Mouse (Mus musculus) adrenal gland, postnatal 14 days (tissue): Measurements from ENCODE around the gene Ccsap. TPM values are rescaled to one million over a fixed set of nuclear protein-coding genes. Genes with fewer than 3 reads are reported as not detected.
A peak's percentile ranks its signal among the peaks of the same experiment; 100 is the strongest.
"Not testable (repeated sequence)": the region's sequence is repeated elsewhere in the genome, so short reads cannot be mapped to it uniquely, and the experiment has no call there.

Experiments
- DNase-seq: peaks from one replicate; pipeline ENCODE4 v3.0.0; 2021; ENCODE audit warnings: mixed read lengths
- total RNA-seq: library from RNA; stranded (reverse); gene quantifications from 2 replicates; pipeline ENCODE4 v1.2.3, GENCODE M21; 2021

The Ccsap gene
- total RNA-seq, 1 experiment from 2014 or later = 3.8 TPM

DNA sequence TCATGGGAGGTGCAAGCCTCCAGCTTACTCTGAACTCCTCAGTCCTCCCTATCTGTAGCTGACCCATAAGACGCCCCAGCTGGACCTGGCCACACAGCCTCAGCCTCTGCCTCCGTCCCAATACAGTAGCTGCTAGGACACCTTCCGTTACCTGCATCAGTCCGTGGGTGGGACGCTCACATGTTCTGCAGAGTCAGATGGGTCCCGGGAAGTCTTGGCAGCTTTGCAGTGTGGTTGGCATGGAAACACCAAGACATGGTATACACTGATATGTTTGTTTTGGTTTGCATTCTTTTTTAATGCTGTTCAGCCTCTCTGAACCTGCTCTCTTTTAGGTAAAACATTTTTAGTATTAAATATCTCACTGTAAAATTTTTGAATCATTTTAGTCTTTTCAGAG is 23.7 kb downstream of the Ccsap start:
- DNase-seq = no peak

DNA sequence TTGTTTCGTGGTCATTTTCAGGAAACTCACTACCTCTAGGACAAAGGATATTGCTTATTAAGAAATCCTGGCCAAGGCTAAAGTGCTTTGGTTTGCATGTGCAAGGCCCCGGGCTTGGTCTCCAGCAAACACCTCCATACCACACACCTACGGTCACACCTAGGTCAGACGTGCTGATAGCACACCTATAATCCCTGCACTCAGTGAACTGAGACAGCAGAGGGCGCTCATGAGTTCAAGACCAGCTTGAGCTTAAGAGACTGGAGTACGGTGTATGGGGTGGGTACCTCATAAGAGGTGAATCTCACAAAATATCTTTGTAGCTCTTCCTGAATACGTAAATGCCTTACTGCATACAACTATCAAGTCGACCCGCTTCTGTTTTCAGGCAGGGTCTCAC is 24.6 kb downstream of the Ccsap start:
- DNase-seq = peak; percentile 77

DNA sequence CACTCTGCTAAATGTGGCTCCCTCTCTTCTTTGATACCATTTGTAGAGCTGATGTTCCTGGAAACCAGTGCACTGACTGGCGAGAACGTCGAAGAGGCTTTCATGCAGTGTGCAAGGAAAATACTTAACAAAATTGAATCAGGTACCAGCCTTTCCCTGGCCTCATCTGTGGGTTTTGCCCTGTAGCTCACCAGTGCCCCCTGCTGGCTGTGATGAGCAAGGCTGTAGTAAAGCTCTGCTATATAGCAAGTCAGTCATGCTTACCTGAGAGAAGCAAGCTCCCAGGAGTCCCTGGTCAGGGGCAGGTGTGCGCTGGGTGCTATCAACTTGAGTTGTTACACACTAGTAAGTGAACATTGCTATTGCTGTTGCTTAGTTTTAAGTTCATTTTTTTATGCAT is 27.3 kb downstream of the Ccsap start:
- peak; percentile 81 for DNase-seq

DNA sequence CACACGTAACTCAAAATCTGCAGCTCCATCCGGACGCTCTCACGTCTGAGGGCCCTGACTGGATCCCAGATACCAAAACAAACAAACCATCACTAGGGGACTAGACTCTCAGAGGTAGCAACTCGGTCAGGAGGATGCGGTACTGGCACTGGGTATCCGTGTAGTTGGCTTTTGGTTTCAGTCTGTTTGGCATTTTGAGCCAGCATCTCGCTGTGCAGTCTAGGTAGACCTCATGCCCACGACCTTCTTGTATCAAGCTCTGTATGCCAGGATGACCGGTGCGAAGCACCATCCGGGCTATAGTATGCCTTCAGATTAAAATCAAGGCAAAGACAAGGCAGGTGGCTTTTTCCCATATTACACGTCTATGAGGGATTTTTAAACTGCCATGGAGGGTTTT is 32.5 kb downstream of the Ccsap start:
- no peak for DNase-seq

DNA sequence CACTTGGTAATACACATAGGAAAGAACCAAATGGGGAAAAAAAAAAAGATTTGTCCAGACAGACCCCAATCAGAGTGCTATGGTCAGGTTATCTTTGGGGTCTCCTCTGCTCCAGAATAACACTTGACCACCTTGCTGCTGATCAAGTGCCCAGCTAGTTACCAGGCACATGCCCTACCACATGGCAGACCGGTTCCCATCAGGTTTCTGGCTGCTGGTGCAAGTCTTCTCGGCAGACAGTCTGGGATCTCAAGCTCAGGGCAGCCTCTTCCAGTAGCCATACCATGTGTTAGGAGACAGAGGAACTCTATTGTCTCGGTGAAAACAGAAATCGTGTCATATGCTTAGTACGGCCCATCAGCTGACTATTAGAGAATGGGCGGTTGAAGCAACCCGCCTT is 33.3 kb downstream of the Ccsap start:
- no peak for DNase-seq

DNA sequence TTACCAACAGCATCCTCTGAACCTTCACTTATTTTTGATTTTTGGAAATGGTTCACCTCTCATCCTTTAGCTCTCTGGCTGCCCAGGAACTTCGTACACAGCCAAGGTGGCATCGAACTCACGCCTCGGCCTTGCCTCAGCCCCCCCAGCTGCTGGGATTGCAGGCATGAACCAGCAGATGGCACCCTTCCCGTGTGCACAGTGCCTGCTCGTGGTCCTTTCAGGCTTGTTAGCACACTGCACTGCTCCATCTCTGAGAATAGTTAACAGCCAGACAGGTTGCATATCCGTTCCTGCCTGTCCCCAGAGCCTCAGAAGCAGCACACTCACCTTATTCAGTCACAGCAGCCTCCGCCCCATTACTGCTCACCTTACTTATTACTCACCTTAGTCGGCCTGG is 34.0 kb downstream of the Ccsap start:
- no peak for DNase-seq

DNA sequence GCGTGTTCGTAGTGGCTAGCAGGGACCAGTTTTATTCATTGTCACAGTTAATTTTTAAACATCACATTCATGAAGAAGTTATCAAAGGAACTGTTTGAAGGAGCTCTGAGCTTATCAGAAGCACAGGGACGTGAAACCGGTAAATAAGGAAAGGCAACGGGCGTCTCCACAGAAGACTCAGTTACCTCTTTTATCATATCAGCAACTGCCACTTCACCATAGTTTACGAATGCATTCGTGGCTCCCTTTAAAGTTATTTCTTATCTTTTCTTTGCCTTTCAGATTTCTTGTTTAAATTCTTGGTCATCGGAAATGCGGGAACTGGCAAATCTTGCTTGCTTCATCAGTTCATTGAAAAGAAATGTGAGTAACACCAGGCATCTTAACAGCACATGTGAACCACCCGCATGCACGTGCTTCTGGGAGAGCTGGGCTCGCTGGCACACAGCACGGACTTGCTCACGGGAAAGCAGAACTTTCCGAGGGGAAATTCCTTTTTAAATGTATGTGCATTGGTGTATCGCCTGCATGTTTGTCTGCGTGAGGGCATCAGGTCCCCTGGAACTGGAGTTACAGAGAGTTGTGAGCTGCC is 36.4 kb downstream of the Ccsap start:
- no peak for DNase-seq

DNA sequence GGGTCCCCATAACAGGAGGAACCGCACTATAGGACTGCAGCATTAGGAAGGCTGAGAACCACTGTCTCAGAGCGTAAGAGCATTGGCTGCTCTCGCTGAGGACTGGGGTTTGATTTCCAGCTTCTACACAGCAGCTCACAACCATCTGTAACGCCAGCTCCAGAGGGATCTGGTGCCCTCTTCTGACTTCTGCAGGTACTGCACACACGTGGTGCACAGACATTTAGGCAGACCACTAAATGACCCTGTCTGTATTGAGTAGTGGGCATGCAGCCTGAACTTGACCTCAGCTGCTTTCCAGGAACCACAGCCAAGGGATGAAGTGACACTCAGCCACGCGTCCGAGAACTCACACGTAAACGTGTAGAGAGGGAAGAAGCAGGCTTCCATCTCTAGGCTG is 36.9 kb downstream of the Ccsap start:
- DNase-seq = no peak

DNA sequence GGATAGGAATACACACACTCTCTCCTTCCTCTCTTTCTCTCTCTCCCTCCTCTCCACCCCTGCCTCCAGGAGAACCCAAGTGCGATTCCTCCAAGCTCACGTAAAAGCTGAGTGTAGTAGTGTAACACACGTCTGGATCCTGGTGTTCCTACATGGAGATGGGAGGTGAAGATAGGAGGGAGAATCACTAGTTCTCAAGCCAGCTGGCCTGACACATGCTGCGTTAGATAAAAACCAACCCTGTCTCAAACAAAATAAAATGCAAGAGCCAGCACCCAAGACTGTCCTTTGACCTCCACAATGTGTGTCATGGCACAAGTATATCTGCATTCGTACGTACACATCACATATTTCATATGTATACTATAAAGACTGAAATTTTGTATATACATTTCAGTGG is 39.2 kb downstream of the Ccsap start:
- DNase-seq = no peak

DNA sequence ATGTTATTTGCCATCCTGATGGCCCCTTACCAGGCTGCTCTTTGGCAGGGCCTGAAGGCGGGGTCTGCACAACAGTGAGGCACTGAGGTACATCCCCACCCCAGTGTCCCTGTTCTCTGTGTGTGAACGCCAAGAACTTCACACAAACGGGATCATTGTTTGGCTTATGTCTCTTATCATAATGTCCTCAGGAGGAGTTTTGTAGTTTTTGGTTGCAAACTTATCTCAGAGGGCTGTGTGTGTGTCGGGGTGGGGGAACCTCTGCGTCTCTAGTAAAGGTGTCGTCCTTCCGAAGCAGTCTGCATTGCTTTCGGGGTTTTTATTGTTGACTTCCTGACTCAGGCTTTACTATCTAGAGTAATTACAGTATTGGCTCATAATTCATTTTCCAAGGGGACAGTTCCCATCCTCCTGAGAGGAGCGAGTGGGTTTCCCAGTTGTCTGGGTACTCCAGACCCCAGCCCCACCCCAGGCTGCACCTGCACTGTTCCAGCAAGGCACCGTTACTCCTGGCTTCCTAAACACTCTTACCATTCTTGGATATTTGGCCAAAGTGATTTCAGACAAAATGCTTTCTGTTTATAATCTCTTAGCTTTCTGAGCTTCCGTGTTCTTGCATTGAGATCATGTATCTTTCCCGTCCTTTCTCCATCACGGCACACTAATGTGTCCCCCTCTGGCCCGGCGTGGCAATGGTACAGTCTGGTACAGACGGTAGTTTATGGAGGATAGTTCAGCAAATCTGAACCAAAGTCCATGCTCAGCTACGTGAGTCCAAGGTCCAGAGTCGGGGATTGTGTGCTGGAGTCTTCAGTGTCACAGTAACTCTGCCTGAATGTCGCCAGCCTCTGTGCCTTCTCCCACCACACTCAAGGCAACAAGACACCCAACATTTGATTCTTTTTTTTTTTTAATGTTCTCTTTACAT is 40.1 kb downstream of the Ccsap start:
- DNase-seq = no peak

DNA sequence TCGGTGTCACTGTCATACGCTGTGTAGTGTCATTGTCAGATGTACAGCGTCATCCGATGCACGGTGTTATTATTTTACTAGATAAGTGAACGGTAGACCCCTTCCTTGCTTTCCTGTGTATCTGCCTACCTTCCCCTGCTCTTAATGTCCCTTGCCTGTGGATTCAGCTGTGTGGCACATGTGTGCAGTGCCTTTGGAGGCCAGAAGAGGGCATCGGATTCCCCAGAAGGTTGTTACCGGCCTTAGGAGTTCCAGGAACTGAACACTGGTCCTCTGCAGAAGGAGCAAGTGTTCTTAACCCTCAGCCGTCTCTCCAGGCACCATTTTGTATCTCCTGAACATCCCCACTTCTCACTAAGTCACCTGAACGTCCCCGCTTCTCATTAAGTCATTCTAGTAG is 42.3 kb downstream of the Ccsap start:
- no peak for DNase-seq

DNA sequence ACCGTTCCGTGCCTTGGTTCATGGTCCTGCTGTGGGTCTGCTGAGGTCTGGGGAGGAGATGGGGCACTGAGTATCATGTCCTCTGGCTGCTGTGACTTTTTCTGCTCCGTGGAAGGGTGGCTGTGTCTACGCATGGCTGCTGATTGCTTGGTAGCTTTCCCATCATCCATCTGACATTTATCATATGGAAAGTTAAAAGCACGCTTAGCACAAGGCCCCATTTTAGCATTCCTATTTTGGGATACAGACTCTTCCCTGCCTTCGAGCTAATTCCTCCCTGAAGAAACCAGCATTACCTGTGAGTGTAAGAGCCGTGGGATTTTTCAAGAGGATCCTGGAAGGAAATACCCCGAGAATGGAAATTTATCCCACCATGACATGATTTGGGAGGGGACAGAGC is 43.1 kb downstream of the Ccsap start:
- no peak for DNase-seq

DNA sequence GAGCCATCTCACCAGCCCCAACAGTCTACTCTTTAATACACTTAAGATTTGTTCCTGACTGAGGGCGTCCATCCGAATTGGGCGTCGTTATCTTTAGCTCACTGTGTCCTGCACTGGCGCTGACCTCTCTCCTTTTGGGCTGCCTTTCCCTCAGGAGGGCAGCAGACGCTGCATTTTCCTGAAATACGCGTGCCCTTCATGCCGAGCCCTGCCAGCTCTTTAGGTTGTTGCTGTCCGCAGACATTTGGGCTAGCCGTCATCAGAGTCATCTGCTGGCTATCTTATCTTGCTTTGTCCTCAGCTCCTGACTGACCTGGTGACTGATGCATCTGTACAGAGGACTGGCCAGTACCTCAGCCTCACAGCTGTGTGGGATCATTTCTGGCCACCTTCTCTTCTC is 44.7 kb downstream of the Ccsap start:
- DNase-seq = no peak

DNA sequence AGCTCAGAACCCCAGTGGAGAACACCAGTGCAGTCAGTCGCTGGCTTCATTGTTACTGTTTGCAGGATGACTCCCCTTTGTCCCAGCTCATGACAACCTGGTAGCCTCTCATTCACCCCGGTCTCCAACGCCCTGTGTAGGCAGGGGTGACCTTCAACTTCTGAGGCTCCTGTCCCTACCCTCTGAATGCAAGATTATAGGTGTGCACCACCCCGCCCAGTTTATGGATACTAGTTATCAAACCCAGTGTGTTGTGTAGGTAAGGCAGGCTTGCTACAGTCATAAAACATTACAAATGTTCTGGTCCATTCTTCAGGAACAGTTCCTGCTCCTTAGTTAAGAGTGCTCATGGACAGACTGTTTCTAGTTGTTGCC is 46.1 kb downstream of the Ccsap start:
- no peak for DNase-seq

DNA sequence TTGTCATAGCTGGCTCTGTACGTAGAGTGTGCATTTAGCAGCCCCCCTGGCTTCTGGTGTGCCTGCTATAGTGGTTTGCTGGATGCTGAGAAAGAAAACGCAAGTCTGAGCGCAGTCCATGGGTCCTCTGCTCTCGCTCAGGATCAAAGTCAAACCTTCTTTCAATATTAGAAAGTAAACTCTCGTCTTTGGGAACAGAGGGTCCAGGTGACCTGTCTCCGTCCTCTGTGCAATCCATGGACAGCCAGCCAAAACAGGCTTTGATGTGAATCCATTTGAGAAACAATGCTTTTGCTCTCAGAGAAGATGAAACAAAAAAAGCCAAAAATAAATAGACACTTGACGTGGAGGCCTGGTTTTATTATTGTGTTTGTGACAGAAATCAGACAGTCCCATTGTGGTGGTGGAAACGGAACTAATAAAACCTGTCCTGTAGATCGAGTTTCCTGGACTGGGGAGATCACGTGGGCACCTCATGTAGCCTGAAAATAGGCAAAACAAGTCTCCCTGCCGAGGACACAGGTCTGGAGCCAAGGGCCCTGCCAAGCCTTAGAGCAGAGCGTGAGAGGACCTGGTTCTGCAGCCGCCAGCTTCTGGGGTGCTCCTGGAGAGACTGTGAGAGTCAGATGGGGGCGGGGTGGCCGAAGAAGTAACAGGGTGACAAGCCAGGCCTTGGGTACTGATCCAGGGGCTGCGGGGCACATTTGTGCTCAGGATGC is 46.7 kb downstream of the Ccsap start:
- DNase-seq = peak; percentile 34

DNA sequence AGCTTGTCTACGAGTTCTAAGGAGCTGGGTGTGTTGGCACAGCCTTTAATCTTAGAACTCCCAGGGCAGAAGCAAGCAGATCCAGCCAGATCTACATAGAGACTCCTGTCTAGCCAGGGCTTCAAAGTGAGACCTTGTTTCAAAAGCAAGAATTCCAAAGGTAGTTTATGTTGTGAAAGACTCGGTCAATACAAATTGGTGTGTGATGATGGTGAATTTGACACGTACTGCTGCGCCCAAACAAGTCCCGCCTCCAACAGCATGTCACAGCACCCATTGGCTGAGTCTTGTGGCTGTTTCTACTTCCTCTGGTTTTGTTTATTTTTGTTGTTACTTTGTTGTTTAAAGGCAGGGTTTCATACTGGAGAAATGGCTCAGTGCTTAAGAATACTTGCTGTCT is 47.8 kb downstream of the Ccsap start:
- no peak for DNase-seq

DNA sequence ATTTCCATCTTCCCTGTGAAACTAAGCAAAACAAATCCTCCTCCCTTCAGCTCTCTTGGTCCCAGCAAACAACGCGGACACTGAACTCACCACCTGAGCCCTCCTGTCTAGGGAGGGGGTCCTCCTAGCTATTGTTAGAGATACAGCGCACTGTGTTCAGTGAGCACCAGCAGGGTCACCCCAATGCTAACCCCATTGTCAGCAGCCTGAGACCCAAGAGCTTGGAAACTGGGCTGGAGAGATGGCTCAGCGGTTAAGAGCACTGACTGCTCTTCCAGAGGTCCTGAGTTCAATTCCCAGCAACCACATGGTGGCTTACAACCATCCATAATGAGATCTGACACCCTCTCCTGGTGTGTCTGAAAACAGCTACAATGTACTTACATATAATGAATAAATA is 50.7 kb downstream of the Ccsap start:
- DNase-seq = not testable (repeated sequence)

DNA sequence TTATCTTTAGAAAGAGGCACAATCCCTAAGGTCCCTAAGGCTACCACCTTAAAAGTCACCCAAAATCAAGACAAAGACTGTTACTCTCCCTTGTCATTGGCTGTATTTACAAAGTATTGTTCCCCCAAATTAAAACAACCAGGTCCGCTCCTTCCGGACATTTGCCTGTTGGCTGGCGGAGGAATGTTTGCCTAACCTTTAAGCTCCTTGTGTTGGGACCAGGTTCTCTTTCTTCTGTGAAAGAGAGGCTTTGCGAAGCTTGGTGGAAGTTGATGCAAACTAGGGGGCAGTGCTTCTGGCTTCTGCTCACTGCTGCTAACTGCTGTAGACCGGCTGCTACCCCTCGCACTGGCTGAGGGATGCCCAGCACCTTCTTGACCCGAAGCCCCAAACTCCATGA is 51.3 kb downstream of the Ccsap start:
- no peak for DNase-seq

DNA sequence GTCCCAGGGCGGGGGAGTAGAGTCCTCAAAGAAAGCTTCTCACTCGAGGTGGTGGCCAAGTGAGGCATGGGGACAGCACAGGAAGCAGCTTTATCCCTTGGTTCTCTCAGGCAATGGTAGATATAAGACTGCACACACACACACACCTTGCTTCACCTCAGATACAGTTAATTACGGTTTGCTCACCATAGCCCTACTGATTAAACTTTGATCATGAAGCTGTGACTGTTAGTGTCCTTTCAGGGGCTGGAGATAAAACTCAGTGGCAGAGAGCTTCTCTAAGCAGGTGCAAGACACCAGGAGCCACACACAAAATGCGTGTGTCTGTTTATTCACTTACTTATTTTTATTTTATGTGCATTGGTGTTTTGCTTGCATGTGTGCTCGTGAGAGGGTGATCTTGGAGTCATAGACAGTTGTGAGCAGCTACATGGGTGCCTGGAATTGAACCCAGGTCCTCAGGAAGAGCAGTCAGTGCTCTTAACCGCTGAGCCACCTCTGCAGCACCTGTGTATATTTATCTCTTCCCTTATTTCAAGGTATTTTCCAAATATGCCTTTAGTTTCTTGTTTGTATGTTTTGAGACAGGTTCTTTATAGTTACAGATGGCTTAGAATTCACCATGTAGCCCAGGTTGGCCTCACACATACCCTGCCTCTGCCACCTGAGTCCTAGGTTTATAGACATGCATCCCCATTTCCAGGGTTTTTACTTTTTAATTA is 52.0 kb downstream of the Ccsap start:
- DNase-seq = no peak

DNA sequence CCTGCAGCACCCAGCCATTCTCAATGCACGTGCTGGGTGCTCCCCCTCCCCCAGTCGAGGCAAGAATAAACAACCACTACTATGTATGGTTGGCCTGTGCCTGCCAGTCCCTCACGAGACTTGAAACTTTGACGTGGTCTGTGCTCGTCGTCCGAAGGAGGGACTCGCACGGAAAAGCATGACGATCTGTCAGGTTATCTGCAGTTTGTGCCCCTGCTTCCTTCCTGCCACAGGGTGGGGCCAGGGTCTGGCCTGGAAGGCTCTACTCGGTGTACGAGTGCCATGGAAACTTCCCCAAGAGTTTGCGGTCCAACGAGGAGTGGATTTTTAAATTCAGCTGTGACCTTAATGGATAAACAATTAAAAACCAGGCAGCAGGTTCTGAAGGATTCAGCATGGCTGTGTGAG is 53.0 kb downstream of the Ccsap start:
- peak; percentile 25 for DNase-seq

DNA sequence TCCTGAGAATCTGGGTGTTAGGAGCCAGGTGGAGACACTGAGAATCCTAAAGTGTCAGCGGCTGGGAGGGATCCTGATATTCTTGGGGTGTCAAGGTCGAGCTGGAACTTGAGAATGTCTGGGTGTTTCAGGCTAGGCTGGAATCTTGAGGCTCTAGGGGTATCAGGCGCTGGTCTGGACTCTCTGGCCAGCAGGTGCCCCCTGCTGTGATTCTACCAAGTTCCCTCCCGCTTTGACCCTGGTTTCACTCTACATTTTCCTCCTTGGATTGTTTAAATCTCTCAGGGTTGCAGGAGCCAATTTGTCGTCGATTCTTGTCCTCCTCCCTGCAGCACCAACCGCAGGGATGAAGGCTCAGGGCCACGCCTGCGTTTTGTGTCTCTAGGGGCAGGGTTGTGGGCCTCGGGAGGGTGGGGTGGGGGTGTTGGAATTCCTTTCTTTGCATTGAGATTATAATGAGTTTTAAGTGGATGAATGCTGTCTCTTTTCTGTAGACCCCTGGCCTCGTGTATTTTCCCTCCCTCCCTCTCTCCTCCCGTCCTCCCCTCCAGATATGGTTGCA is 53.6 kb downstream of the Ccsap start:
- DNase-seq = no peak

DNA sequence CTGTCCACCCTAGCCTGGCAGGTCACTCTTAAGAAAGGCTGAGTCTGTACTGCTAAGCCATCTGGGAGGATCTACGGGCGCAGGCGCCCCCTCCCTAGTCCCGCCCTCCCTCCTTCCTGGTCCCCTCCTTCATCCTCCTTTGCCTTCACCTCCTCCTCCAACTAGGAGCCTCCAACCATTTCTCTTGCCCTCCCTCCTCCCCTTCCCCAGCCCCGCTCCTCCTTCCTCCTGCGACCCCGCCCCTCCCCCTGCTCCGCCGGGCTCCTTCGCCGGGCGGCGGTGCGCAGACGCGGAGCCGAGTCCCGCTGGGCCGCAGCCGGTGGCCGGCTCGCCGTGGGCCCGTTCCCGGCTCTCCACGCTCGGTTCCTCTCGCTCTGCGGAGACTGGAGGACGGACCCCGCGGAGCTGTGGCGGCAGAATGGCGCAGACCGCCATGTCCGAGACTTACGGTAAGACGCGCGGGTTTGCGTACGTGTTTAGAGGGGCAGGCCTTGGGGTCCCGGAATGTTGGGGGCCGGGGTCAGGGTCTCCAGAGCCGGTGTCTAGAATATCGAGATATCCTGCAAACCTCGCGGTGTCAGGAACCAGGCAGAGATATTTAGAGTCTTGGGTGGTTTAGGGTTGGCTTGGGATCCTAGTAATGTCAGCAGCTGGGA is 54.2 kb downstream of the Ccsap start, which contains the start of gene Rab4a:
Gene Rab4a (plus strand): TSS at position 268 of the 656 bp plus-strand sequence.
- DNase-seq = peak; percentile 93
